Mouse (Mus musculus) bone marrow, adult 2 months (tissue): ENCODE measurements around the gene Mst1. TPM values are rescaled to one million over a fixed set of nuclear protein-coding genes. Genes with fewer than 3 reads are reported as not detected.

Source experiments
- H3K27ac ChIP-seq: fragments of 200-500 bp; 2 replicates; pipeline ENCODE4 v1.5.1; 2012; ENCODE audit warnings: low read depth, mild to moderate bottlenecking, control low read depth, inconsistent platforms, low read length; ENCODE audit not compliant: control insufficient read depth, poor library complexity, insufficient read depth
- H3K4me1 ChIP-seq: fragments of 200-500 bp; 2 replicates; pipeline ENCODE4 v1.6.1; 2011; ENCODE audit warnings: low read length; ENCODE audit not compliant: control insufficient read depth, insufficient read depth
- H3K4me3 ChIP-seq: fragments of 200-500 bp; replicated peaks from 2 replicates; pipeline ENCODE3; 2011; ENCODE audit warnings: mild to moderate bottlenecking, low read depth, low read length, control low read depth; ENCODE audit not compliant: control insufficient read depth
- CTCF ChIP-seq: fragments of 200-500 bp; IDR thresholded peaks from 2 replicates; pipeline ENCODE4 v1.5.1; 2011; ENCODE audit warnings: low read length, control low read depth; ENCODE audit not compliant: control insufficient read depth, insufficient read depth
- POLR2A ChIP-seq: fragments of 200-500 bp; IDR thresholded peaks from 2 replicates; pipeline ENCODE4 v1.6.1; 2011; ENCODE audit warnings: low read depth, mild to moderate bottlenecking, control low read depth, low read length, borderline replicate concordance; ENCODE audit not compliant: control insufficient read depth
- WGBS: fragments of 180-500 bp; shearing (Covaris S2); methylation state at CpG from one replicate; pipeline ENCODE4 v1.1.7; 2018; 5-methylcytosine and 5-hydroxymethylcytosine counted together
- polyA plus RNA-seq: library from polyadenylated mRNA; stranded (reverse); fragments of >200 nt; gene quantifications from 2 replicates; pipeline ENCODE4 v1.2.4, GENCODE M21; 2011; ENCODE audit warnings: low replicate concordance; ENCODE audit not compliant: missing spikeins, insufficient read depth, insufficient read length

The Mst1 gene
- polyA plus RNA-seq, 1 experiment: 10.1 TPM

GRCm38 (mm10) chr9:108065491-108066011 is 14.7 kb upstream of the Mst1 start:
- WGBS: 53% methylated on average over 5 of the region's 5 CpGs
- no peaks in the 10 kb centered on the region for H3K4me1 ChIP-seq
- no peak overlapping the region for H3K27ac ChIP-seq
- TF ChIP-seq POLR2A (no peak), CTCF (peak; percentile 79)
- no peak overlapping the region for H3K4me3 ChIP-seq

GRCm38 (mm10) chr9:108067199-108067598 is 13.0 kb upstream of the Mst1 start:
- H3K4me3 ChIP-seq: no peak overlapping the region
- H3K27ac ChIP-seq: no peak overlapping the region
- no peaks in the 10 kb centered on the region for H3K4me1 ChIP-seq
- WGBS: 92% methylated on average over 7 of the region's 7 CpGs
- TF ChIP-seq CTCF: peak; percentile 2; the same call in 1 of the 2 replicates
- no peak for TF ChIP-seq POLR2A

- TF ChIP-seq CTCF (peak; percentile 82), POLR2A (no peak)
- 21% methylated on average over 8 of the region's 8 CpGs for WGBS
- Histone ChIP-seq H3K27ac (no peak overlapping the region), H3K4me3 (no peak overlapping the region), H3K4me1 (no peaks in the 10 kb centered on the region)
These were observed 12.3 kb upstream of the Mst1 start for GRCm38 (mm10) chr9:108067900-108068299.

- WGBS: 93% methylated on average over 9 of the region's 9 CpGs
- Histone ChIP-seq H3K27ac (no peak overlapping the region), H3K4me3 (no peak overlapping the region), H3K4me1 (no peaks in the 10 kb centered on the region)
- TF ChIP-seq CTCF: no peak
- TF ChIP-seq POLR2A: no peak
These were observed 11.2 kb upstream of the Mst1 start for GRCm38 (mm10) chr9:108069007-108069406.

GRCm38 (mm10) chr9:108069529-108069928 is 10.7 kb upstream of the Mst1 start:
- Histone ChIP-seq H3K27ac (no peak overlapping the region), H3K4me1 (no peaks in the 10 kb centered on the region), H3K4me3 (no peak overlapping the region)
- TF ChIP-seq POLR2A (no peak), CTCF (no peak)
- 91% methylated on average over 7 of the region's 7 CpGs for WGBS

GRCm38 (mm10) chr9:108071801-108072200 is 8.4 kb upstream of the Mst1 start:
- WGBS: 94% methylated on average over 4 of the region's 4 CpGs
- TF ChIP-seq CTCF: no peak
- no peak for TF ChIP-seq POLR2A

GRCm38 (mm10) chr9:108072481-108072924 is 7.7 kb upstream of the Mst1 start:
- Histone ChIP-seq H3K4me1 (no peaks in the 10 kb centered on the region), H3K4me3 (no peak overlapping the region), H3K27ac (no peak overlapping the region)
- TF ChIP-seq CTCF: no peak
- 90% methylated on average over 9 of the region's 9 CpGs for WGBS

More at GRCm38 (mm10) chr9:108071801-108072200, 8.4 kb upstream of the Mst1 start:
- no peak overlapping the region for H3K4me3 ChIP-seq
- H3K4me1 ChIP-seq: no peaks in the 10 kb centered on the region
- no peak overlapping the region for H3K27ac ChIP-seq

- H3K4me3 ChIP-seq: no peak overlapping the region
- TF ChIP-seq POLR2A (no peak), CTCF (no peak)
- peaks cover 1% of the 10 kb centered on the region for H3K4me1 ChIP-seq
- 86% methylated on average over 7 of the region's 7 CpGs for whole genome bisulfite sequencing
- no peak overlapping the region for H3K27ac ChIP-seq
These were observed 6.9 kb upstream of the Mst1 start for GRCm38 (mm10) chr9:108073141-108073930.

- WGBS: 13% methylated on average over 19 of the region's 19 CpGs
- peaks cover 13% of the 10 kb centered on the region for H3K4me1 ChIP-seq
- H3K27ac ChIP-seq: peak overlapping the region; percentile 81
- peak overlapping the region; percentile 24 for H3K4me3 ChIP-seq
- no peak for TF ChIP-seq POLR2A
- no peak for TF ChIP-seq CTCF
These were observed 2.3 kb downstream of the Mst1 start for GRCm38 (mm10) chr9:108082549-108082948.
